Mouse (Mus musculus) small intestine, adult 2 months (tissue): Measurements from ENCODE around the gene Stat5b.
"Not testable (repeated sequence)": the region's sequence is repeated elsewhere in the genome, so short reads cannot be mapped to it uniquely, and the experiment has no call there.

Experiments
- CTCF ChIP-seq: fragments of 200-500 bp; IDR thresholded peaks from 2 replicates; pipeline ENCODE4 v1.5.1; 2012; ENCODE audit warnings: low read depth, mild to moderate bottlenecking, control low read depth, inconsistent platforms, low read length, moderate library complexity, mixed read lengths; ENCODE audit not compliant: insufficient replicate concordance, insufficient read length; ENCODE audit errors: extremely low read depth
- POLR2A ChIP-seq: fragments of 200-500 bp; IDR thresholded peaks from 2 replicates; pipeline ENCODE4 v1.6.1; 2012; ENCODE audit warnings: low read depth, mild to moderate bottlenecking, control low read depth, inconsistent platforms, low read length, moderate library complexity

DNA sequence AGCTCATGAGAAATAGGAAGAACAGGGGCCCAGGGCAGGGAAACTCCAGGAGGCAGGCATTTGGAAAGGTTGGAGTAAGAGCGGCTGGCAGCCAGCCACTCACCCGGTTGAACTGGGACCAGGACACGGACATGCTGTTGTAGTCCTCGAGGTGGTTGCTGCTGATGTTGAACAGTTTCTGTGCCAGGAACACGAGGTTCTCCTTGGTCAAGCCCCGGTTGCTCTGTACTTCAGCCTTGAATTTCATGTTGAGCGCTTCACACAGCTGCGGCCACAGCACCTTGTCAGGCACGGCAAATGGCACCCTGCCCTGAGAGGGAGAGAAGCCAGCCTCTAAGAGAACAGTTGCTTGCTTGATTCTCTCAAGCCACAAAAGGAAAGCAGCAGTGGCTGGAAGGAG is 59.9 kb downstream of the Stat5b start:
- not testable (repeated sequence) for TF ChIP-seq POLR2A, CTCF
